Mouse (Mus musculus): ENCODE results near the gene Mgmt. TPM values are rescaled to one million over a fixed set of nuclear protein-coding genes. Genes with fewer than 3 reads are reported as not detected.

The Mgmt gene
- total and polyA plus RNA-seq, 3 experiments = not detected

DNA sequence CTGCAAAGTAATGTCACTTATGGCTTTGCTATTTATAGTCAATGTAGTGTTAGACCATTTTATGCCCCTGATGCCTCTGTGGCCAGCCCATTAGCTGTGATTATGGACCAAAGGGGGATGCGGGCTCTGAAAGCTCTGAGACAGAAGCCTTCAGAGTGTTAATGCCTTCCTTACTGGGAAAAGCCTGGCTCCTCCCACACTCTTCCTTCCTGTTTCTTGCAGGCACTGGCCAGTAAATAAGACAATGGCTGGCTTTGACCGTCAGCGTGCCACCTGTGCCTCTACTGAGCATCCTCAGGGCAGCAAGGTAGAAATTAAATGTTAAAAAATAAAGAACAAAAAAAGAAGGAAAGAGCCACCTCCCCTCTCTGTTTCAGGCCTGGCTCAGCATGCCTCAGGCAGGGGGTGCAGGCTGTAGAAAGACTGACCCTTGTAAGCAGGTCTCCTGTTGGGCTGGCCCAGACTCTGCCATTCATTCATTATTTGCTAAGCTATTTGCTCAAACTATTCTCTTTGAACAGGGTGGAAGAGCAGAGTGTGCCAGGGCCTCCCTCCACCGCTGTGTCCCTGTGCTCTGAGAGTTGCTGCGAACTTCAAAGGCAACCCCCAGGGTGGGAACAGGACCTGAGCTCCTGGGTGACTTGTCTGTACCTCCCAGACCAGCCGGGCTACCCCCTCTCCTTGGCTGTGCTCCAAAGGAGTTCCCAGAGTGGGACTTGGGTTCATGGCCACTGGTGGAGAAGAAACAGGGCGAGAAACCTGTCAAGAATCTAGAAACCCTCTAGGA, 29.5 kb upstream of the Mgmt start:
- Histone ChIP-seq H3K4me1 (ENCODE audit: control insufficient read depth in 1 of 2, insufficient read depth in 2 of 2, low read length in 2 of 2) (no peaks in the 10 kb centered on the region), H3K9me3 (replicated peaks; ENCODE audit: insufficient read depth, low read length) (no peaks in the 10 kb centered on the region), H3K27ac (ENCODE audit: control insufficient read depth, low read depth, low read length) (no peak overlapping the region), H3K36me3 (ENCODE audit: control insufficient read depth in 1 of 2, insufficient read depth in 2 of 2, low read length in 2 of 2) (no peaks in the 10 kb centered on the region), H3K27me3 (ENCODE audit: control insufficient read depth in 1 of 2, insufficient read depth in 2 of 2, low read length in 2 of 2) (no peaks in the 10 kb centered on the region), H3K4me3 (ENCODE audit: control insufficient read depth in 1 of 2, insufficient read depth in 1 of 2, low read depth in 2 of 2, low read length in 2 of 2) (no peak overlapping the region), H3K9ac (ENCODE audit: control insufficient read depth, low read depth, low read length, poor library complexity, severe bottlenecking) (no peak overlapping the region), H3K79me2 (ENCODE audit: control insufficient read depth, insufficient read depth, low read length, poor library complexity) (no peaks in the 10 kb centered on the region)
- DNase-seq (ENCODE audit: low read depth, low spot score) = no peak
- TF ChIP-seq USF1 (IDR thresholded peaks at IDR 0.05; ENCODE audit: low read depth, low read length) = no peak
- no peak for TF ChIP-seq TCF12 (IDR thresholded peaks at IDR 0.05; ENCODE audit: low read depth, low read length)
- no peak for TF ChIP-seq TBP (IDR thresholded peaks at IDR 0.05; ENCODE audit: low read depth, low read length)
- TF ChIP-seq EP300 (IDR thresholded peaks at IDR 0.05; ENCODE audit: low read depth in 1 of 2, low read length in 2 of 2) = no peak

GRCm38 (mm10) chr7:136865876-136866275, 28.5 kb upstream of the Mgmt start:
- Histone ChIP-seq H3K27ac (ENCODE audit: control insufficient read depth, low read depth, low read length) (no peak overlapping the region), H3K4me1 (ENCODE audit: control insufficient read depth in 1 of 2, insufficient read depth in 2 of 2, low read length in 2 of 2) (no peaks in the 10 kb centered on the region), H3K79me2 (ENCODE audit: control insufficient read depth, insufficient read depth, low read length, poor library complexity) (no peaks in the 10 kb centered on the region), H3K4me3 (ENCODE audit: control insufficient read depth in 1 of 2, insufficient read depth in 1 of 2, low read depth in 2 of 2, low read length in 2 of 2) (no peak overlapping the region), H3K9ac (ENCODE audit: control insufficient read depth, low read depth, low read length, poor library complexity, severe bottlenecking) (no peak overlapping the region), H3K27me3 (ENCODE audit: control insufficient read depth in 1 of 2, insufficient read depth in 2 of 2, low read length in 2 of 2) (no peaks in the 10 kb centered on the region), H3K9me3 (replicated peaks; ENCODE audit: insufficient read depth, low read length) (no peaks in the 10 kb centered on the region), H3K36me3 (ENCODE audit: control insufficient read depth in 1 of 2, insufficient read depth in 2 of 2, low read length in 2 of 2) (no peaks in the 10 kb centered on the region)
- TF ChIP-seq EP300 (IDR thresholded peaks at IDR 0.05; ENCODE audit: low read depth in 1 of 2, low read length in 2 of 2) = no peak
- no peak for TF ChIP-seq NRF1 (IDR thresholded peaks at IDR 0.05; ENCODE audit: insufficient read depth, low read depth, low read length, poor library complexity, severe bottlenecking)
- no peak for TF ChIP-seq POLR2AphosphoS2 (IDR thresholded peaks at IDR 0.05; ENCODE audit: low read length)
- no peak for TF ChIP-seq GATA1 (IDR thresholded peaks at IDR 0.05; ENCODE audit: low read depth, low read length)
- TF ChIP-seq RAD21 (IDR thresholded peaks at IDR 0.05; ENCODE audit: low read depth, low read length) = no peak
- TF ChIP-seq USF2 (IDR thresholded peaks at IDR 0.05; ENCODE audit: borderline replicate concordance in 1 of 2, insufficient read depth in 1 of 2, low read depth in 1 of 2, low read length in 2 of 2) = no peak
- no peak for TF ChIP-seq CHD2 (IDR thresholded peaks at IDR 0.05; ENCODE audit: low read length)
- TF ChIP-seq SMC3 (IDR thresholded peaks at IDR 0.05; ENCODE audit: low read depth, low read length) = no peak
- DNase-seq (ENCODE audit: low read depth, low spot score) = no peak

- no peaks in the 10 kb centered on the region for H3K36me3 ChIP-seq (ENCODE audit: control insufficient read depth in 1 of 2, insufficient read depth in 2 of 2, low read length in 2 of 2)
- H3K9ac ChIP-seq (ENCODE audit: control insufficient read depth, low read depth, low read length, poor library complexity, severe bottlenecking) = no peak overlapping the region
- no peaks in the 10 kb centered on the region for H3K79me2 ChIP-seq (ENCODE audit: control insufficient read depth, insufficient read depth, low read length, poor library complexity)
- DNase-seq (ENCODE audit: low read depth, low spot score) = no peak
- H3K27me3 ChIP-seq (ENCODE audit: control insufficient read depth in 1 of 2, insufficient read depth in 2 of 2, low read length in 2 of 2) = no peaks in the 10 kb centered on the region
- H3K9me3 ChIP-seq (replicated peaks; ENCODE audit: insufficient read depth, low read length) = no peaks in the 10 kb centered on the region
- H3K27ac ChIP-seq (ENCODE audit: control insufficient read depth, low read depth, low read length) = no peak overlapping the region
- H3K4me3 ChIP-seq (ENCODE audit: control insufficient read depth in 1 of 2, insufficient read depth in 1 of 2, low read depth in 2 of 2, low read length in 2 of 2) = no peak overlapping the region
- H3K4me1 ChIP-seq (ENCODE audit: control insufficient read depth in 1 of 2, insufficient read depth in 2 of 2, low read length in 2 of 2) = no peaks in the 10 kb centered on the region
- TF ChIP-seq EP300 (IDR thresholded peaks at IDR 0.05; ENCODE audit: low read depth in 1 of 2, low read length in 2 of 2) (no peak), E2F4 (IDR thresholded peaks at IDR 0.05; ENCODE audit: borderline replicate concordance, low read depth, low read length) (no peak), CHD1 (IDR thresholded peaks at IDR 0.05; ENCODE audit: low read depth, low read length) (no peak), ELF1 (IDR thresholded peaks at IDR 0.05; ENCODE audit: low read depth, low read length) (no peak), MYB (IDR thresholded peaks at IDR 0.05; ENCODE audit: low read depth, low read length) (no peak), MAX (IDR thresholded peaks at IDR 0.05; ENCODE audit: low read length) (no peak), CHD2 (IDR thresholded peaks at IDR 0.05; ENCODE audit: low read length) (no peak), GABPA (IDR thresholded peaks at IDR 0.05; ENCODE audit: low read depth, low read length) (no peak), BHLHE40 (IDR thresholded peaks at IDR 0.05; ENCODE audit: borderline replicate concordance, low read depth, low read length) (no peak), NELFE (IDR thresholded peaks at IDR 0.05; ENCODE audit: low read depth, low read length) (no peak), UBTF (IDR thresholded peaks at IDR 0.05; ENCODE audit: borderline replicate concordance, insufficient read depth, low read depth, low read length) (no peak), POLR2AphosphoS5 (IDR thresholded peaks at IDR 0.05; ENCODE audit: borderline replicate concordance, low read depth, low read length) (no peak), ZMIZ1 (IDR thresholded peaks at IDR 0.05; ENCODE audit: low read depth, low read length) (no peak), SMC3 (IDR thresholded peaks at IDR 0.05; ENCODE audit: low read depth, low read length) (no peak), USF1 (IDR thresholded peaks at IDR 0.05; ENCODE audit: low read depth, low read length) (no peak), ZKSCAN1 (IDR thresholded peaks at IDR 0.05; ENCODE audit: low read depth, low read length) (no peak), ZNF384 (IDR thresholded peaks at IDR 0.05; ENCODE audit: low read depth, low read length) (no peak)
These were observed 27.9 kb upstream of the Mgmt start for GRCm38 (mm10) chr7:136866535-136866934.
